Mouse (Mus musculus): ENCODE measurements at regions not wholly inside any gene's neighbourhood (a gene's known extent, or its start where the extent isn't known, plus 50 kb on each side); places are given as distances from the start of the nearest gene placed in this dataset.

GRCm38 (mm10) chr7:136365318-136366211, 528.8 kb upstream of the Mgmt start:
- DNase-seq (ENCODE audit: low read depth, low spot score): no peak

GRCm38 (mm10) chr7:136377259-136377658, 517.2 kb upstream of the Mgmt start:
- no peak for DNase-seq (ENCODE audit: low read depth, low spot score)

- DNase-seq (ENCODE audit: low read depth, low spot score): no peak
Observed at GRCm38 (mm10) chr7:136377742-136378141, 516.7 kb upstream of the Mgmt start.

GRCm38 (mm10) chr7:136378321-136378720, 516.1 kb upstream of the Mgmt start:
- DNase-seq (ENCODE audit: low read depth, low spot score): no peak

- no peak for DNase-seq (ENCODE audit: low read depth, low spot score)
Observed at GRCm38 (mm10) chr7:136379319-136379718, 515.1 kb upstream of the Mgmt start.

GRCm38 (mm10) chr7:136379741-136380140, 514.7 kb upstream of the Mgmt start:
- DNase-seq (ENCODE audit: low read depth, low spot score): peak; percentile 34

GRCm38 (mm10) chr7:136383296-136383695, 511.1 kb upstream of the Mgmt start:
- DNase-seq (ENCODE audit: low read depth, low spot score): no peak

GRCm38 (mm10) chr7:136387736-136388135, 506.7 kb upstream of the Mgmt start:
- DNase-seq (ENCODE audit: low read depth, low spot score): no peak

- DNase-seq (ENCODE audit: low read depth, low spot score): peak; percentile 86
Observed at GRCm38 (mm10) chr7:136390066-136390465, 504.3 kb upstream of the Mgmt start.

GRCm38 (mm10) chr7:136393454-136393853, 501.0 kb upstream of the Mgmt start:
- no peak for DNase-seq (ENCODE audit: low read depth, low spot score)

- no peak for DNase-seq (ENCODE audit: low read depth, low spot score)
Observed at GRCm38 (mm10) chr7:136395838-136396237, 498.6 kb upstream of the Mgmt start.

- no peak for DNase-seq (ENCODE audit: low read depth, low spot score)
Observed at GRCm38 (mm10) chr7:136397101-136397500, 497.3 kb upstream of the Mgmt start.

- no peak for DNase-seq (ENCODE audit: low read depth, low spot score)
Observed at GRCm38 (mm10) chr7:136402688-136403597, 491.5 kb upstream of the Mgmt start.

GRCm38 (mm10) chr7:136405391-136405790, 489.0 kb upstream of the Mgmt start:
- no peak for DNase-seq (ENCODE audit: low read depth, low spot score)

GRCm38 (mm10) chr7:136406258-136407100, 487.9 kb upstream of the Mgmt start:
- peak; percentile 89 for DNase-seq (ENCODE audit: low read depth, low spot score)

GRCm38 (mm10) chr7:136414808-136415207, 479.6 kb upstream of the Mgmt start:
- no peak for DNase-seq (ENCODE audit: low read depth, low spot score)

GRCm38 (mm10) chr7:136417327-136417726, 477.1 kb upstream of the Mgmt start:
- no peak for DNase-seq (ENCODE audit: low read depth, low spot score)

- DNase-seq (ENCODE audit: low read depth, low spot score): peak; percentile 49
Observed at GRCm38 (mm10) chr7:136423846-136424531, 470.4 kb upstream of the Mgmt start.

GRCm38 (mm10) chr7:136427164-136427563, 467.2 kb upstream of the Mgmt start:
- no peak for DNase-seq (ENCODE audit: low read depth, low spot score)

GRCm38 (mm10) chr7:136430085-136431011, 464.1 kb upstream of the Mgmt start:
- DNase-seq (ENCODE audit: low read depth, low spot score): peak; percentile 43

All from forelimb bud, embryonic 11.5 days (tissue).